Mouse (Mus musculus) kidney, adult 18-20 months (tissue): ENCODE measurements around the gene Fam90a1a.
A peak's percentile ranks its signal among the peaks of the same experiment; 100 is the strongest.
"Not testable (repeated sequence)": the region's sequence is repeated elsewhere in the genome, so short reads cannot be mapped to it uniquely, and the experiment has no call there.

Experiments
- DNase-seq: peaks from one replicate; pipeline ENCODE4 v3.0.0; 2021

Gene Fam90a1a

DNA sequence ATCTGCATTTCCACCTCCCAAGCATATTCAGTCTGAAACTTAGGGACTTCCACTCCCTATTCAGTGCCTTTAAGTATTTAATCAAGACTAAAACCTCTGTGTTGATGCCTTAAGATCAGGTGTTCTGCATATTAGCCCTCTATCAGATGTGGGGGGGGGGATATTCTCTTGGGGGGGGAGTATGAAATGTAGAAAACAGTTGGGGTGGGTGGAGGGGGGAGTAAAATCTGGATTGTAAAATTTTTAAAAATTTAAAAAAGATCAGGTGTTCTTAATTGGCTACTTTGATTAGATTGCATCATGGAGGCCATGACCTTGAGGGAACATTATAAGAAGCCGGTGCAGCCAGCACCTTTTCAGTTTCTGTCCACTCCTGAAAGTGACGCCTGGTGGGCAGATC, at the start of gene Fam90a1a:
TSS of gene Fam90a1a (plus strand) at position 301 of the 400 bp plus-strand sequence.
- no peak for DNase-seq

DNA sequence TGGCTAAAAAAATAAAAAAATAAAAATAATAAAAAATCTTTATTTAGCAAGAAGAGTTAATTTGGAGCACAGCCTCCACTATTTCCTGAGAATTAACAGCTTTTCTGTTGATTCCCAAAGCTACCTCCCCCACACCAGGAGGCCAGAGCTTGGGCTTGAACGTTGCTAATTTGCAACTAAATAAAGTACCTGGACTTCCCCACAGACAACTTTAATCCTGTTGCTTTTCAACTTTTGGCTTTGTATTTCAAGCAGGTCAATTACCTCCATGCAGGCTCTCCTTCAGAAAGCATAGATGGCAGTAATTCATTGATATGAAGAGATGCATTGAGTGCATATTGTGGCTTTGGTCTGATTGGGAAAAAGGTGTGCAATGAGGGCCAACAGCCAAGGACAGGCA, 46.6 kb upstream of the Fam90a1a start:
- no peak for DNase-seq

DNA sequence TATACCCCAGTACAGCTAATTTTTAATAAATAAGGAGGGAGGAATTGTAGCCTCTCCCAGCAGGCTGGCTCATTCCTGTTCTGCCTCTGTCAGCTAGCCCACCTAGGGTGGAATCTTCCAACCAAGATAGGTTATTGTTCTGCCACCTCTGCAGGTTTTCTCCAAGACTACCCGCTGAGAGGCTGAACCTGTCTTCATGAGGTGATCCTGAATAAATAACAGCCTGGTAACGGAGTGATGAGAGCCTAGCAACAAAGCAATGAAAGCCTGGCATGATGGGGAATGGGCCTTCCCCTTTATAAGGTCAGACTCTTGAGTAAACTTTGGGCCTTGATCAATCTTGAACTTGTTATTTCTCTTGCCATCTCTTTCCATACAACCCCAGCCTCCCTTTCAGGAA, 46.0 kb upstream of the Fam90a1a start:
- DNase-seq: no peak

DNA sequence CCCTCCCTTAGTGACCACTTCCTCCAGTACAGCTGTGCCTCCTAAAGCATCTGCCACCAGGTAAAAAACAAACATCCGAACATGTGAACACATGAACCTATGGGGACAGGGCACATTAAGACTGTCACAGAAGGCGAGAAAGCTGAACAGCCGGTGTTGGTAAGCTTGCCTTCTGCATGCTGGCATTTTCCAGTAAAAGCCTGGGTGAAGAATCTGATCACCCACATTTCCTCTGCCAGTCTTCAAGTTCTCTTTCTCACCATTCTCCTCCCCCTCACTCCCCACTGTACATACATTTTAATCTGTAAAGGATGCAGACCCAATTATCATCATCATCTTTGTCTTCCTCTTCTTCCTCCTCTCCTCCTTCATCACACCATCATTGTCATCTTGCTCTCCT, 42.9 kb upstream of the Fam90a1a start:
- DNase-seq: no peak

DNA sequence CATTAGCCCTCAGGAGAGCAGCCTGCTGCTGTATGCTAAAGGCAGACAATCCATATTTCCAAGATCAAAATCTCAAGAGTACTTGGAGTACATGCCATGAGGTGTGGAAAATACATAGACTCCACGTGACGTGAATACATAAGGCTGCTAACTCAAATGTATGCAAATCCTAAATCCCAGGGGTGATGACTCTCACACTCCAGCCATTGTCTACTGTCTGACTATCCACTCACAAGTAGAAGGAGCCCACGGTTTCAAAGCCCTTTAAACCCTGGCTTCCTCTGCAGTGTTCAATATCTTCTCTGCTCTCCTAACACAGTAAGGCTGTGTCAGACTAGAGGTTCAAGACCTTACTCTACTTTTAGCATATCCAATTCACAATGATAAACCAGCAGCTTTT, 27.8 kb upstream of the Fam90a1a start:
- DNase-seq: not testable (repeated sequence)

DNA sequence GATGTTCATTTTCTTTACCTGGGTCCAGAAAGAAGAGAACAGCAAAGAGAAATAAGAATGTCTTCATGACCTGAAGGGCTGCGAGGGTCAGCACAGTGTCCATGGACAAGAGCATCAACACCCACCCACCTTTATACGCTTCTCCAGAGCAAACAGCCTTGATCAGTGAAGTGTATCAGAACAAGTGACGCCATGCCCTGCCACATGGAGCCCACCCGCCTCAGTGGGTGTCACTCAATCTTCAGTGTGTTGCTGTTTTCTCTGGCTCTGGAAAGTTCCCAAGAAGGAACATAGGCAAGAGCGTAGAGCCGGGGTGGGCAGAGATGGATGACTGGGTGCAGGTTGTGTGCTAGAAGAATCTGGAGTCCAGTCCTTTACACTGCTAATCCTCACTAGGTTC, 25.9 kb upstream of the Fam90a1a start, which contains the start of gene Defb15:
TSS of gene Defb15 (minus strand) at position 101 of the 400 bp plus-strand sequence.
- no peak for DNase-seq

DNA sequence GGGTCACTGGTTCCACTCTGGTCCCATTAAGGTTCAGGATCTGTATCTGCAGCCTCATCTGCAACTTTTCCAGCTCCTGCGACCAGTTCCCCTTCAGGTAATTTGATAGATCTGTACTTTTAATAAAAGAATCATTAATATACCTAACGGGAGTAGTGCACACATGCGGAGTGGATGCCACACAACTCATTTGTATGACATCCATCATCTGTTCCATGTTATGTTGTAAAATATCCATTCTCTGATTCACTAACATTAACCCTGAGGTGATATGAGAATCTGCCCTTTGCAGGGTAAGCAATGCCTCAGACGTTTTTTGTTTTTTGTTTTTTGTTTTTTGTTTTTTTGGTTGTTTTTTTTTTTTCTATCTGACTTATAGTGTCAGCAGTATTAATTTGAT, 20.5 kb upstream of the Fam90a1a start, which contains the start of gene Defb35:
TSS of gene Defb35 (plus strand) at position 301 of the 400 bp plus-strand sequence.
- DNase-seq: not testable (repeated sequence)

DNA sequence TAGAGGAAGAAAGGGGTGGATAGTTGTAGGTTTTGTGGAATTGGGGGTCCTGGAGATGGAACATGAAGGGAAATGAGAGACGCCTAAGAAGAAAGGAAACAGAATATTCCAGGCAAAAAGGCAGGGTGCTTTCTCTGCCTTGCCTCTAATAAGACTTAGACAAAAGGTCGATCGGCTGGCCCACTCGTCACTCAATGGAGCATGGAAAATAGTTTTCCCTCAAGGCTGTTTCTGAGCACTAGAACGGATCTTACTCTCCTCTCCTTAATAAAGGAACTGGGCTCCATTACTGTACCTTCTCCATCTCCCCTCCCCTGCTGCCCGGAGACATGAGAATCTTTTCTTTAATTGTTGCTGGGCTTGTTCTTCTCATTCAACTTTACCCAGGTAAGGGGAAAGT, 12.1 kb upstream of the Fam90a1a start, which contains the start of gene Defb13:
TSS of gene Defb13 (plus strand) at position 301 of the 400 bp plus-strand sequence.
- no peak for DNase-seq

DNA sequence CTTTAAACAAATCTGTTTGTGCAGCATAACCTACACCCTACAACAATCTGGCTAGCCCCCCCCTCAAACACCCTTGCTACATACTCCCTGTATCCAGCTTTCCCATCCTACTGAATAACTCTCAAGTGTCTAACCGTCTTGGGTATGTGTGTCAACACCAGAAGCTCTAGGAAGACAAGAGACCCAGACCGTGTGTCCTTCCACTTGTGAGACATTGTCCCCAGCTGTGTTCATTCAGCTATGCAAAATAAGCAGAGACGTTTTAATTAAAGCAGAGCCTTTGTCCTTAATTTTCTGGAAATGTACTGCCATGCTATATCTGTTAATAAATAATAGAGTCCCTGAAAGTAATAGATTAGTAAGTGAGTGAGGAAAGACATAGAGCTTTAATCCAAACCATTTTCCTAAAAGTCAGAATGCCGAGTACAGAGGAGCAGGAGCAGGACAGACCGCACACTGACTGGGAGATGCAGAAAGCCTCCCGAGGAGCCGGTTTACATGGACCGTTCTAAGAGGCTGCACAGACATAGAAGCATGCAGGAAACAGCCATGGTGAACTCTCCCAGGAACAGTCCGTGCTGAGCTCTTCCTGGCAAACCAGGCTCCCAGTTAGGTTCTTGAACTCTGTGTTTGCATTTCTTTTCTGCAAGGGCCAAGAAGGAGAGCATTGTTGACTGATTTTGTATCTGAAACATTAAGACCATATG, 11.1 kb upstream of the Fam90a1a start:
- peak; percentile 16 for DNase-seq

DNA sequence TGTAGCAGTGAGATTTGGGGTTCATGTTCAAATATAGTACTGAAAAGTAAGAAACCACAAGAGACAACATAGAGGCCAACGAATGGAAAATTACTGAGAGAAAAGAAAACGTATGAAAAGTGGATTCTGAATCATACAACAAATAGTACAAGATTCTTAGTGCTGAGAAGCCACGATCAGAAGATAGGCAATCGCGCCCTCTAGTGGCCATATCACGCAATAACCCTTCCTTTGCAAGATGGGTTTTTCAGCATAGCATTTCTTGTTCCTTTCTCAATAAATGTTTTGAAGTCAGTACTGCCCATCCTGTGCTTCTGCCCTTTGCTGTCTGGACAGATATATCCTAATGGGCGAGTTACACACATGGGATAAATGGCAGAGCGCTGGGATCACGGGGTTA, 3.2 kb upstream of the Fam90a1a start:
- DNase-seq: peak; percentile 59

DNA sequence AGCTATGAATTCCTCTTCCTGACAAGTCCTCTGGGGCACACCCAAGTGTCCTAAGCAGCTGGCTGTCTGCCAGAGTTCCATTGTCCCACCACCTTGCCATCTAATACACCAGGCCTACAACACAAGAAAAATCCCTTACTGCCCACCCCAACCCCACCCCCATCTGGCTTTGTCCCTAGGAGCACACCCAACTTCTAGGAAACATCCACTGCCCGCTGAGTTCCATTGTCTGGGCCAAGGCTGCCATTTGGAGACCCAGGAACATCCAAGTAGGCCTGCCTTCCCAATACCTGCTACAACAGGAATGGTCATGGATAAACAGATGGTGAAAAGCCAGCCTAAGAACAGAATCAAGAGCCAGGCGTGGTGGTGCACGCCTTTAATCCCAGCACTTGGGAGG, 2.2 kb upstream of the Fam90a1a start:
- DNase-seq: no peak

DNA sequence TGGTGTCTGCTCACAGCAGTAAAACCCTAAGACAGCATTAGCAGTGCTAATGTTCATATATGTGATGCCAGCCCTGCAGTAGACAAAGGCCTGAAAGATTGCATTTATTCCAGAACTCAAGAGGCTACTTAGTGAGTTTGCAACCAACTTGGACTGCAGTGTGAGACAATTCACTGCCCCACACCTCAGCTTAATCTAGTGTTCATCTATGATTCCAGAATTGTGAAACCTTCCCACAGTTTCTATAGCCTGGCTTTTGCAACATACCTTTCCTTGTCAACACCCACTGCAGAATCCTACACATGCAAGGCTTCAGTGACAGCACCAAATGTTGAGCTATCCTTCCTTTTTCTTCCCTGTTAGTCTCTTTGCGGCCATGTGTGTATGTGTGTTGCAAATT, 8.1 kb downstream of the Fam90a1a start:
- no peak for DNase-seq

DNA sequence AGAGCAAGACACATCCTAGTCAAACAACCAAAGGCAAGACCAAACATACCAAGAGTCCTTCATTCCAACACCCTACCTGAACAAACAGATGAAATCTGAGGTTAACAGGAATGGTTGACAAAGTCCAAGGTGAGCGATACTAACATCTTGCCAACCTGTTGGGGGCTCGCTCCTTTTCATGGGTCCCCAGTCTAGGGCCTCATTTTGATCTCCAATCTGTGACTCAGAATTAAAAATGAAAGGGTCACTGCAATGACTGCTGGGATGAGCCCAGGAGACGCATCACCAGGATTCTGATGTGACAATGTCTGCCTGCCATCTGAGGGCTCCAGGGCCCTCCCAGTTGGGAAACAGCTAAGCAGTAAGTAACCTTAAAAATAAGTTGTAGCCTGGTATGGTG, 11.0 kb downstream of the Fam90a1a start, which contains the start of gene Ccdc70:
TSS of gene Ccdc70 (plus strand) at position 301 of the 400 bp plus-strand sequence.
- no peak for DNase-seq

DNA sequence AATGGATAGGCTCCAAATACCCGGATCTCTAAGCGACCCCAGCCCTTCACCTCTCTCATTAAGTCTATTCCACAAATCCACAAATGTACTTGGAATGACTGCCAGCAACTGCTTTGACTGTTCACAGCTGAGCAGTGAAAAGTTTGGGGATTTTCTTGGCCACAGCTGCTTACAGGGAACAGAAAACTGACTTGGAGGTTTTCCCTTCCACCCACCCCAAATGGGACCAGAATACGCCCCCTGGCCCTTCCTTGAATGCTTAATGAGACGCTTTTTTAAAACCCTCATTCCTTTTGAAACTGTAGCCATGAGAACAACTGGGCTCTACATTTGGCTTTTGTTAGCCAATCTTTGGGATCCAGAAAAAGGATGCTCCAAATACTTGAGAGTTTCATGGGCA, 19.7 kb downstream of the Fam90a1a start:
- no peak for DNase-seq

DNA sequence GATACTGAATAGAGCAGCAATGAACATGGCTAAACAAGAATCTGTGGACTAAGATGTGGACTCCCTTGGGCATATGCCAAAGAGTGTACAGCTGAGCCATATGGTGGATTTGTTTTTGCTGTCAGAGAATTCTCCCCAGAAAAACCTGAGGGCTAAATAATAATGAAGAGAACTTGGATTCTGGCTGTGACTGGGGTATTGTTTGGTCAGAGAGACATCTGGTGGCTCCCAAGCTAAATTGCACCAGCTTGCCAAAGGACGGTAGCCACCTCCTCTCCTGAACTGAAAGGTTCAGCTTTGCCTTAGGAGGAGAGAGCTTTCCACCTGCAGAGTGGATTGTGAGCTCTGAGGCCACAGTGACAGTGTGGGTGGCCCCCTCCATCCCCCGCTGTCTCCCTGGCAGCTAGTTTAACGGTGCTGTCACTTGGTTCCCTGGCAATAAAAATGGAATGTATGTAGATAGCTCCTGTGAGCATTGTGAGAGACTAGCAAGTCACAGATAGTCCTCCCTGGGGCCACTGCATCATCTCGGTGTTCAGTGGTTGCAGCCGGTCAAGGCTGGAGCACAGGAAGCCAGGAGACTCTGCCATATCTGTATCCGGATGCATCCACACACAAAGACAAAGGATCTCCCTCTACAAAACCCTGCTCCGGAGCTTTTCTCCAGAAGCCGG, 23.3 kb downstream of the Fam90a1a start:
- peak; percentile 5 for DNase-seq

DNA sequence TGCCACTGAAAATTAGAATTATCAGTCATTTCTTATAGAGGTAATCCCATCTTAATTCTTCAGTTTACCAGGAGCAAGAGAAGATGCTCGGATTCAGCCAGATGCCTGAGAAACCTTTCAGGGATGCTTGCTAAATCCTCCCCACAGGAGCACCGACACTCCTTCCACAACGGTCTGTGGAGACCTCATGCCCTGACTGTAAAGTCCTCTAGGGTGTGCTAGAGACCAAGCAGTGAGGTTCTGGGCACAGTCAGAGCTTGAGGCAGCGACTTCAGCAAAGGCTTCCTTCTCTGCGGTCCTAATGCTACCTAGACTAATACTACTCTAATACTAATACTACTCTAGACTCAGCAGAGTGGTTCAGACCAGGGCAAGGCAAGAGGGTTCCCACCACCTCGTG, 33.7 kb downstream of the Fam90a1a start:
- peak; percentile 42 for DNase-seq

DNA sequence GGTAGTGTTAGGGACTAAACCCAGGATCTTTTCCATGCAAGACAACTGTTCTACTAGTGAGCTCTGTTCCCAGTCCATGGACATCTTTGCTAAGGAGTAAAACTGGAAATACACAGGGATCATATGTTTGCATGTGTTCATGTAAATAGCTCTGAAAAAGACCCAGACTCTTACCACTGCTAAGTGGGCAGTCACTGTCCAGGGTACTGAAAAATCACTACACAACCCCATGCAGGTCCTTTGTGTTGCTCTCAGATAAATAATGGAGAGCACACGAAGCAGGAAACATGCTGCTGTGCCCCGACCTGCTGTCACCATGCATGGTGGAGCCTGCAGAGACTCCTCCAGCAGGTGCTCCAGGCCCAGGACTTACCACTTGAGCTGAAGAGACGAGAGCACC, 36.7 kb downstream of the Fam90a1a start:
- no peak for DNase-seq

DNA sequence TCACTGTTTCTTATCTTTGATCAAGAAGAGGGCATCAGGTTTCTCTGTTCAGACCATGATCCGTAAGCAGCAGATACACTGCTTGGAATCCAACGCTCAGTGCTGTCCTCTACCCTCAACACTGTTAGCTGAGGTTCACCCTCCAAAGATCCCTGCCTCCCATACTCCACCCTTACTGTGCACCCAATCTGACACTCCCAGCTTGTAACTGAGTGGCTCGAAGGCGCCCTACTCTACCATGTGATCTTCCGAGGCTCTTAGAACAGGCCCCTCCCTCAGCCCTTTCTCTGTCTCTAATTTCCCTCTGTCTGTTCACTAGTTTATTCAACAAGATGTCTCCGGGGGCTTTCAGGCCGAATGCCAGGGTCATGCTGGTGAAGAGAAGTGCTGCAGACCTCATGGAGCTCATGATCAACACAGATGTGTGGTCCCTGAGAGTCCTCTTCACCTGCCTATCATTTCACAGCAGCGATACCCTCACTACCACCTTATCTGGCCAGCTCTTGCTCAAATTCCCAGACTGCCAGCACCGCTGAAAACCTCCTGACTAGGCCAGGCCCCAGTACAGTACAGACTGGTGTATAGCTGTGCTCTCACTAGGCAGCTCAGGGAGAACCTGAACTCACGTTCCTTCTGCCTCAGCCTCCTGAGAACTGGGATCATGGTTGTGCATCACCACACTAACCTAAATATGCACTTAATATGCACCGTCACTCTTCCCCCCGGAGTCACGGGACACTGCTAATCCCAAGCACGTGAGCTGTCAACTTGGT, 46.4 kb downstream of the Fam90a1a start:
- no peak for DNase-seq

DNA sequence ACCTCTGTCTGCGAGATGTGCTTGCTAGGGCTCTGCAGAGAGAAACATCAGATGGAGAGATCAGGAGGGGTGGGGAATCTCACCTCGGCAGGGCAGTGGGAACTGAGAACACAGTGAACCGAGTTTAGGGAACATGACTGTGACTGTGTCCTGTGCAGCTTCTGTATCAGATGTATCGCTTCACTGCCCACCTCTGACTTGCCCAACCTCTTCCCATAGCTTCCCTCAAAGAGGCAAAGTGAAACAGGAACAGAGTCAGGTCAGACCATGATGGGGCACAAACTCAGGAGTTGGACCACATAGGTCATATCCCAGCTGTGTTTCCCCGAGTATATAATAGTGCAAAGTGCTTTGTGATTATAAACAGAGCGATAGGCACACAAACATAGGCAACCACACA, 47.9 kb downstream of the Fam90a1a start:
- no peak for DNase-seq

DNA sequence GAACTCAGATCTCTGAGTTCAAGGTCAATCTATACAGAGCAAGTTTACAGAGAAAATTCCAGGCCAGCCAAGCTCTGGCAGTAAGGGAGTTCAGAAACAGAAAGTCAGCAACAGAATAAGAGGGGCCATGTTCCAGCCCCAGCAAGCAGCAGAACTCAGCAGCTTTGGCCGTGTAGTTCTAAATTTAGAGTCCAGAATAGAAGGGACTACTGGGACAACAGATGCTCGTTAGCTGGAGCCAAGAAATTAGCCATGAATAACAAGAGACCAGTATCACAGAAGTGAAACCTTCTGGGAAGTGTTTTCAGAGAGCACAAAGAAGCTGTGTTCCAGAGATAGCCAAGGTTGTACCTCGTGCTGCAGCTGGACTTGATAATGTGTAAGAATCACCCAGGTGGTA, 50.9 kb downstream of the Fam90a1a start:
- no peak for DNase-seq

DNA sequence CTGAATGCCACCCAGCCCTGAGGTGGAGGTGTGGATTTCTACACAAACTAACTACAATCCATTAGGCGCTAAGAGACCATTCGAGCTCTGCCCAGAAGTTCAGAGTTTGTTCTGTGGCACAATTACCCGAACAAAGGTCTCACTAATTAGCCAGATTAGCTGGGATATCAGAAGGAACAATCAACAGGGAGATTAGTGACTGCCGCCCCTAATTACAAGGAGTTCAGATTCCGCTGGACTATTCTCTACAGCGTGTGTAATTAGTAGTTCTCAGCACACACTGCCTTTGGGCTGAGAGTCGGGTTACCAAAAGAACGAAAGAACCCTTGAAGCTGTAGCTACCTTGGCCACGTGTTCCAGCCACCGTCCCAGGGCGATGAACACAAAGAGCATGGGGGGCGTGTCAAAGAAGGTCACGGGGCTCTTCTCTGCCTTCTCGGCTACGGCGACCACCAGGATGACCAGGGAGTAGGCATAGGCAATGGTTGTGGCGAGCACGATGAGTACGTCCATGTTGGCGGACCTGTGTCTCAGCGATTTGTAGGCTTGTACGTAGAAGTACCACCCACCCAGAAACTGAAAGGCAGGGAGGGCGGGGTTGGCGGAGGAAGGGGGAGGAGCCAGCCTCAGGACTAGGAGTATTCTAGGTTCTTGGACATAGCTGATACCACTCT, 54.7 kb downstream of the Fam90a1a start:
- no peak for DNase-seq
